Mouse (Mus musculus) kidney, postnatal 36 days (tissue): ENCODE results near the gene Nos3.

Experiments
- DNase-seq, 2 experiments: peaks; one replicate each; pipeline ENCODE4 v3.0.0; 2021 to 2022; ENCODE audit warnings: mixed read lengths in 2 of 2

Nos3 gene

GRCm38 (mm10) chr5:24364508-24364907 is at the start of gene Nos3:
Nos3 (plus strand) TSS chr5:24364810.
- peak; percentile 75 to 79 for DNase-seq

GRCm38 (mm10) chr5:24319776-24320466 is 44.7 kb upstream of the Nos3 start:
- DNase-seq, result peak in 1 of 2 experiments; percentile 45

- peak; percentile 17 to 38 for DNase-seq
Observed at GRCm38 (mm10) chr5:24320467-24320813, 44.2 kb upstream of the Nos3 start.

GRCm38 (mm10) chr5:24320894-24321293 is 43.7 kb upstream of the Nos3 start:
- no peak for DNase-seq

GRCm38 (mm10) chr5:24321711-24322682 is 42.6 kb upstream of the Nos3 start:
- DNase-seq, result peak in 1 of 2 experiments; percentile 22

GRCm38 (mm10) chr5:24325251-24325650 is 39.4 kb upstream of the Nos3 start:
- DNase-seq, result no peak

- no peak for DNase-seq
Observed at GRCm38 (mm10) chr5:24326166-24326841, 38.3 kb upstream of the Nos3 start.

GRCm38 (mm10) chr5:24326842-24327417 is 37.7 kb upstream of the Nos3 start:
- no peak for DNase-seq

- DNase-seq, result no peak
Observed at GRCm38 (mm10) chr5:24328813-24329211, 35.8 kb upstream of the Nos3 start.

- peak; percentile 73 to 78 for DNase-seq
Observed at GRCm38 (mm10) chr5:24329212-24329964, 35.2 kb upstream of the Nos3 start.

- no peak for DNase-seq
Observed at GRCm38 (mm10) chr5:24329965-24330298, 34.7 kb upstream of the Nos3 start.

GRCm38 (mm10) chr5:24332401-24332800 is 32.2 kb upstream of the Nos3 start:
- DNase-seq, result no peak

GRCm38 (mm10) chr5:24334749-24335148 is 29.9 kb upstream of the Nos3 start:
- peak in 1 of 2 experiments; percentile 25 for DNase-seq

GRCm38 (mm10) chr5:24335888-24336511 is 28.6 kb upstream of the Nos3 start:
- peak in 1 of 2 experiments; percentile 74 for DNase-seq

- peak; percentile 33 to 53 for DNase-seq
Observed at GRCm38 (mm10) chr5:24337366-24337765, 27.2 kb upstream of the Nos3 start.

GRCm38 (mm10) chr5:24337821-24338220 is 26.8 kb upstream of the Nos3 start:
- DNase-seq, result peak in 1 of 2 experiments; percentile 29

- DNase-seq, result no peak
Observed at GRCm38 (mm10) chr5:24342205-24342963, 22.2 kb upstream of the Nos3 start.

- no peak for DNase-seq
Observed at GRCm38 (mm10) chr5:24342966-24343365, 21.6 kb upstream of the Nos3 start.

GRCm38 (mm10) chr5:24343379-24343778 is 21.2 kb upstream of the Nos3 start:
- DNase-seq, result no peak

GRCm38 (mm10) chr5:24343977-24344436 is 20.6 kb upstream of the Nos3 start:
- no peak for DNase-seq
